Mouse (Mus musculus) bone marrow macrophage, adult 2 months (primary cell): ENCODE measurements around the gene Mxra7.

Experiments
- CTCF ChIP-seq: IDR thresholded peaks from 2 replicates; pipeline ENCODE4 v1.5.1; 2012; ENCODE audit warnings: low read depth, mild to moderate bottlenecking, low read length, moderate library complexity
- POLR2A ChIP-seq: IDR thresholded peaks from 2 replicates; pipeline ENCODE4 v1.6.1; 2012; ENCODE audit warnings: mild to moderate bottlenecking, low read depth, low read length, borderline replicate concordance

DNA sequence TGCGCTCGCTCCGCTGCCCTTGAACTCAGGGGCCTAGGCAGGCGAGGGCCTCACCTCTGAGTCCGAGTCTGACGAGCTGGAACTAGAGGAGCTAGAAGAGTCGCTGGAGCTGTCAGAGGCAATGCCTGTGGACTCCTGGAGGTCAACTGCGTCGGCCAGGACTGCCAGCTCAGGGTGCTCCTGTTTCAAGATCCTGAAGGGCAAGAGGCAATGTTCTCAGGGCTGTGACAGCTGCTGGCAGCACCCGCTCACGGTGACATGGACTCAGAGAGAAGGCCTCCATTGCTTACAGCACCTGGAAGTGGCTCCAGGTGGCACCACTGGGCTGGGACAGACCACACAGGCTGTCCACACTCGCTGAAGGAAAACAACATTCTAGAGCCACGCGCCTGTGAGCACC, 11.1 kb upstream of the Mxra7 start:
- TF ChIP-seq CTCF, result no peak
- no peak for TF ChIP-seq POLR2A
